8 mouse cellular contexts compared by ENCODE assay signal in the genomic region with DNA sequence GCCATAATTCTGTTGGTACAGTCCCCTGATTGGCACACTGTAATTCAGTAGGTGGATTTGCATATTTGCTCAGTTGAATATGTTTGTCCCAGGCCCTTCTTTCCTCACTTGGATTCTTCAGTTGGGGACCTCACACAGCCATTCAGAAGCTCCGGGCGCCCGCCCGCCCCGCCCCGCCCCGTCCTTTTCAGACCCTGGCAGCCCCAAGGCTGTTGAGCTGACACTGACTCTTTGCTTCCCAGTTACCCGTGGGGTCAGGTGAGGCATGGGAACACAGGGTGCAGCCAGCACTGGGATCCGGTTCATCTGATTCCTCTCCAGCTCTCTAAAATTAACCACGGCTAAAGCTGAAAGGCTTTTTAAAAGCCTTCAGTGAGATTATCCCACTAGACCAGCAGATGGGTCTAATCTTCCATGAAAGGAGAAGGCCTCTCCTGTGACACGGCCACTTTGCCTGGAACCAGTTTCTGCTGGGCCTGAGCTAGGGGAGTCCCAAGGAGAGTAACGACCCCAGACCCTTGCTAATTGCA. TPM values are rescaled to one million over a fixed set of nuclear protein-coding genes. Genes with fewer than 3 reads are reported as not detected.
DNase-seq lines count a peak whose midpoint lies in the region; ATAC-seq and TF ChIP-seq lines count a peak whose summit lies in the region.
"Had no signal": no experiment of that assay in that cellular context is flagged by ENCODE, and none has a peak within 500 bp of the region (broad histone marks: within the 10 kb centered on the region; RNA-seq: fewer than 3 reads in every experiment).

No protein-coding gene starts in this region.

- H3K27me3 ChIP-seq in liver, adult 2 months (ENCODE audit: control insufficient read depth, insufficient read depth, low read length), result no peaks in the 10 kb centered on the region
- H3K27me3 ChIP-seq in forebrain, embryonic 14.5 days (replicated peaks; ENCODE audit: control insufficient read depth, insufficient read depth, low read length), result no peaks in the 10 kb centered on the region
- no peaks in the 10 kb centered on the region for H3K27me3 ChIP-seq in hindbrain, embryonic 16.5 days (replicated peaks; ENCODE audit: control insufficient read depth, insufficient read depth, low read length)
- H3K27me3 ChIP-seq: embryonic facial prominence, embryonic 12.5 days had no signal

- no peaks in the 10 kb centered on the region; the same call in 1 of the 2 replicates for H3K79me2 ChIP-seq in liver, adult 2 months (ENCODE audit: control insufficient read depth, insufficient read depth, low read length)

- no peaks in the 10 kb centered on the region for H3K36me3 ChIP-seq in liver, adult 2 months (ENCODE audit: control insufficient read depth, insufficient read depth, low read length)
- no peaks in the 10 kb centered on the region for H3K36me3 ChIP-seq in forebrain, embryonic 14.5 days (ENCODE audit: control insufficient read depth, insufficient read depth, low read length)
- H3K36me3 ChIP-seq in hindbrain, embryonic 16.5 days (ENCODE audit: control insufficient read depth, insufficient read depth, low read length), result no peaks in the 10 kb centered on the region
- H3K36me3 ChIP-seq: embryonic facial prominence, embryonic 12.5 days had no signal

- no peak overlapping the region for H3K9ac ChIP-seq in liver, adult 2 months (ENCODE audit: low read depth, low read length)
- no peak overlapping the region for H3K9ac ChIP-seq in forebrain, embryonic 14.5 days (ENCODE audit: low read length)
- H3K9ac ChIP-seq in hindbrain, embryonic 16.5 days (ENCODE audit: low read depth, low read length), result no peak overlapping the region
- H3K9ac ChIP-seq: embryonic facial prominence, embryonic 12.5 days had no signal

- peaks cover 5% of the 10 kb centered on the region for H3K4me1 ChIP-seq in liver, adult 2 months (ENCODE audit: control insufficient read depth, insufficient read depth, low read length)
- H3K4me1 ChIP-seq in forebrain, embryonic 14.5 days (ENCODE audit: control insufficient read depth, insufficient read depth, low read length), result peaks cover 4% of the 10 kb centered on the region; the same call in 1 of the 2 replicates
- H3K4me1 ChIP-seq in hindbrain, embryonic 16.5 days (ENCODE audit: control insufficient read depth, insufficient read depth, low read depth, low read length), result no peaks in the 10 kb centered on the region
- H3K4me1 ChIP-seq: embryonic facial prominence, embryonic 12.5 days had no signal

- peak; percentile 93 for DNase-seq in liver, adult 2 months (ENCODE audit: extremely low read depth, low read depth, low spot score)
- no peak for DNase-seq in liver
- peak; percentile 24 for DNase-seq in forebrain, embryonic 14.5 days (ENCODE audit: low spot score)
- DNase-seq in thymus, postnatal 25 days, result no peak
- no peak for DNase-seq in left cerebral cortex, adult 18-20 months (ENCODE audit: low spot score in 2 of 2)
- no peak for DNase-seq in urinary bladder, adult 2 months (ENCODE audit: low spot score)

- TF ChIP-seq POLR2A in liver, adult 2 months (IDR thresholded peaks at IDR 0.05; ENCODE audit: extremely low read depth, insufficient read depth, low read length), result no peak

- 64% methylated on average over 12 of the region's 12 CpGs for WGBS in liver, adult 2 months
- 11% methylated on average over 12 of the region's 12 CpGs for WGBS in forebrain, embryonic 14.5 days
- 22% methylated on average over 12 of the region's 12 CpGs for WGBS in hindbrain, embryonic 16.5 days

- no peak overlapping the region for H3K4me3 ChIP-seq in liver, adult 2 months (ENCODE audit: insufficient read depth, low read depth, low read length)
- no peak overlapping the region for H3K4me3 ChIP-seq in forebrain, embryonic 14.5 days (ENCODE audit: low read depth, low read length)
- no peak overlapping the region for H3K4me3 ChIP-seq in hindbrain, embryonic 16.5 days (ENCODE audit: low read length)
- H3K4me3 ChIP-seq: embryonic facial prominence, embryonic 12.5 days had no signal

- peak overlapping the region; percentile 23 for H3K27ac ChIP-seq in liver, adult 2 months (replicated peaks; ENCODE audit: insufficient read depth, low read depth, low read length)
- no peak overlapping the region for H3K27ac ChIP-seq in forebrain, embryonic 14.5 days (ENCODE audit: low read depth, low read length)
- no peak overlapping the region for H3K27ac ChIP-seq in hindbrain, embryonic 16.5 days (ENCODE audit: low read depth, low read length)
- H3K27ac ChIP-seq: embryonic facial prominence, embryonic 12.5 days had no signal

- no peak overlapping the region for H3K4me2 ChIP-seq in forebrain, embryonic 14.5 days (ENCODE audit: low read length)
- no peak overlapping the region for H3K4me2 ChIP-seq in hindbrain, embryonic 16.5 days (ENCODE audit: low read length)
- H3K4me2 ChIP-seq: embryonic facial prominence, embryonic 12.5 days had no signal

- no peaks in the 10 kb centered on the region for H3K9me3 ChIP-seq in forebrain, embryonic 14.5 days (replicated peaks; ENCODE audit: control insufficient read depth, low read length)
- no peaks in the 10 kb centered on the region for H3K9me3 ChIP-seq in hindbrain, embryonic 16.5 days (ENCODE audit: control insufficient read depth, low read length)
- H3K9me3 ChIP-seq: embryonic facial prominence, embryonic 12.5 days had no signal

- TF ChIP-seq CTCF in liver, adult 2 months (IDR thresholded peaks at IDR 0.05; ENCODE audit: low read depth, low read length), result no peak

- peak; percentile 60 for ATAC-seq in forebrain, embryonic 14.5 days
- ATAC-seq in hindbrain, embryonic 16.5 days, result peak; percentile 76

RNA-seq across cellular contexts. Expression of gene Hcls1, which starts 10.2 kb away (rescaled TPM):
- 4.8 and 5.0 TPM in 2 replicates for total RNA-seq in liver, adult 2 months (2014; rRNA removed)
- 4.2 and 5.1 TPM in 2 replicates for polyA plus RNA-seq in liver, adult 2 months (2012; rRNA removed)
- 1.2 and 1.4 TPM in 2 replicates for polyA plus RNA-seq in forebrain, embryonic 14.5 days (2014; fragmentation: Nextera tagmentation; extraction: Ambion mirVana)
- polyA plus RNA-seq in hindbrain, embryonic 16.5 days (2015; fragmentation: Nextera tagmentation; extraction: Ambion mirVana), result 2.3 and 2.4 TPM in 2 replicates
- total RNA-seq in left cerebral cortex, adult 18-20 months (2021), result 1 to 10 TPM; 4.5 to 4.7 TPM
- polyA plus RNA-seq in urinary bladder, adult 2 months (2012; rRNA removed), result 13.8 and 14.3 TPM in 2 replicates

RNA-seq across cellular contexts. Expression of gene Fbxo40, which starts 45.3 kb away (rescaled TPM):
- 0.07 and 0.37 TPM in 2 replicates for total RNA-seq in liver, adult 2 months (2014; rRNA removed)
- 0.09 and 0.21 TPM in 2 replicates for polyA plus RNA-seq in liver, adult 2 months (2012; rRNA removed)
- polyA plus RNA-seq in forebrain, embryonic 14.5 days (2014; fragmentation: Nextera tagmentation; extraction: Ambion mirVana), result 0.18 and 0.23 TPM in 2 replicates
- 0.04 and 0.06 TPM in 2 replicates for polyA plus RNA-seq in hindbrain, embryonic 16.5 days (2015; fragmentation: Nextera tagmentation; extraction: Ambion mirVana)
- total RNA-seq in left cerebral cortex, adult 18-20 months (2021), result under 1 TPM in 1 of 2 experiments, not detected in 1; 0.73 TPM
- 0.01 TPM in 1 of 2 replicates, not detected in the other for polyA plus RNA-seq in urinary bladder, adult 2 months (2012; rRNA removed)

Comparison
In these comparisons a context has a peak if more than half of its experiments do, and no peak if none do; other contexts are left out.
1. DNase-seq: peak in liver, adult 2 months (single experiment) and forebrain, embryonic 14.5 days (single experiment); none in liver (single experiment), thymus, postnatal 25 days (single experiment), left cerebral cortex, adult 18-20 months (0 of 2) and urinary bladder, adult 2 months (single experiment).